Mouse (Mus musculus) macrophage (primary cell): ENCODE data around the gene Dapp1. TPM values are rescaled to one million over a fixed set of nuclear protein-coding genes. Genes with fewer than 3 reads are reported as not detected.
"Not testable (repeated sequence)": the region's sequence is repeated elsewhere in the genome, so short reads cannot be mapped to it uniquely, and the experiment has no call there.

Source experiments
- H3K27ac ChIP-seq: fragments of 350-480 bp; formaldehyde crosslinking; 2 replicates; pipeline ENCODE4 v1.9.0; 2021
- H3K36me3 ChIP-seq: fragments of 350-480 bp; formaldehyde crosslinking; 2 replicates; pipeline ENCODE4 v1.9.0; 2021; ENCODE audit errors: inconsistent target
- H3K4me3 ChIP-seq: fragments of 350-480 bp; formaldehyde crosslinking; 2 replicates; pipeline ENCODE4 v1.9.0; 2021; ENCODE audit errors: inconsistent target
- H3K79me2 ChIP-seq: fragments of 350-480 bp; formaldehyde crosslinking; 2 replicates; pipeline ENCODE4 v1.9.0; 2021; ENCODE audit errors: inconsistent target
- WGBS: methylation state at CpG from one replicate; pipeline ENCODE4 v1.1.7; 2026; ENCODE audit warnings: inconsistent platforms; ENCODE audit not compliant: missing documents; 5-methylcytosine and 5-hydroxymethylcytosine counted together
- polyA plus RNA-seq: library from polyadenylated mRNA; stranded (reverse); fragments of 250-400 nt; gene quantifications from 3 replicates; pipeline ENCODE4 v1.2.4, GENCODE M21; 2018; ENCODE audit warnings: inconsistent platforms

Dapp1 gene
- polyA plus RNA-seq, 1 experiment from 2014 or later, result 10.8 TPM

GRCm38 (mm10) chr3:137954256-137954916 is 27.0 kb downstream of the Dapp1 start:
- WGBS, result 75% methylated on average over 23 of the region's 23 CpGs
- Histone ChIP-seq H3K79me2 (no peaks in the 10 kb centered on the region), H3K4me3 (no peak overlapping the region), H3K36me3 (no peaks in the 10 kb centered on the region), H3K27ac (peak overlapping the region; percentile 85)

GRCm38 (mm10) chr3:137952914-137953880 is 28.1 kb downstream of the Dapp1 start:
- WGBS, result 8% methylated on average over 14 of the region's 14 CpGs
- H3K79me2 ChIP-seq, result no peaks in the 10 kb centered on the region
- H3K36me3 ChIP-seq, result no peaks in the 10 kb centered on the region
- H3K4me3 ChIP-seq, result no peak overlapping the region
- H3K27ac ChIP-seq, result peak overlapping the region; percentile 85

GRCm38 (mm10) chr3:137952225-137952913 is 29.0 kb downstream of the Dapp1 start:
- no peak overlapping the region for H3K4me3 ChIP-seq
- no peaks in the 10 kb centered on the region for H3K36me3 ChIP-seq
- WGBS, result 0% methylated on average over 4 of the region's 4 CpGs
- H3K27ac ChIP-seq, result peak overlapping the region; percentile 85
- H3K79me2 ChIP-seq, result no peaks in the 10 kb centered on the region

- H3K36me3 ChIP-seq, result no peaks in the 10 kb centered on the region
- peak overlapping the region; percentile 85 for H3K27ac ChIP-seq
- WGBS, result 47% methylated on average over 7 of the region's 7 CpGs
- H3K79me2 ChIP-seq, result no peaks in the 10 kb centered on the region
- H3K4me3 ChIP-seq, result no peak overlapping the region
Measured at GRCm38 (mm10) chr3:137951819-137952218, 29.5 kb downstream of the Dapp1 start.

- H3K79me2 ChIP-seq, H3K4me3 ChIP-seq, H3K36me3 ChIP-seq: not testable (repeated sequence)
- H3K27ac ChIP-seq, result peak overlapping the region; percentile 85
- WGBS, result 92% methylated on average over 3 of the region's 3 CpGs
Measured at GRCm38 (mm10) chr3:137951302-137951701, 30.0 kb downstream of the Dapp1 start.

- Histone ChIP-seq H3K27ac (peak overlapping the region; percentile 21), H3K79me2 (no peaks in the 10 kb centered on the region), H3K36me3 (no peaks in the 10 kb centered on the region), H3K4me3 (no peak overlapping the region)
- WGBS, result 68% methylated on average over 10 of the region's 10 CpGs
Measured at GRCm38 (mm10) chr3:137950191-137950885, 31.0 kb downstream of the Dapp1 start.

- peak overlapping the region; percentile 34 for H3K27ac ChIP-seq
- peaks cover 8% of the 10 kb centered on the region; the same call in 1 of the 2 replicates for H3K79me2 ChIP-seq
- H3K4me3 ChIP-seq, result no peak overlapping the region
- no peaks in the 10 kb centered on the region for H3K36me3 ChIP-seq
- WGBS, result 0% methylated on average over 4 of the region's 4 CpGs
Measured at GRCm38 (mm10) chr3:137947525-137947924, 33.8 kb downstream of the Dapp1 start.

- Histone ChIP-seq H3K27ac (peak overlapping the region; percentile 34), H3K79me2 (peaks cover 8% of the 10 kb centered on the region; the same call in 1 of the 2 replicates), H3K36me3 (no peaks in the 10 kb centered on the region), H3K4me3 (no peak overlapping the region)
- WGBS, result 64% methylated on average over 3 of the region's 3 CpGs
Measured at GRCm38 (mm10) chr3:137946827-137947226, 34.5 kb downstream of the Dapp1 start.

- Histone ChIP-seq H3K4me3 (no peak overlapping the region), H3K27ac (no peak overlapping the region), H3K36me3 (no peaks in the 10 kb centered on the region), H3K79me2 (peaks cover 8% of the 10 kb centered on the region; the same call in 1 of the 2 replicates)
- WGBS, result 96% methylated on average over 6 of the region's 6 CpGs
Measured at GRCm38 (mm10) chr3:137943737-137944154, 37.6 kb downstream of the Dapp1 start.

GRCm38 (mm10) chr3:137942098-137942622 is 39.2 kb downstream of the Dapp1 start:
- 86% methylated on average over 12 of the region's 12 CpGs for WGBS
- no peak overlapping the region for H3K4me3 ChIP-seq
- H3K79me2 ChIP-seq, result peaks cover 8% of the 10 kb centered on the region; the same call in 1 of the 2 replicates
- H3K27ac ChIP-seq, result no peak overlapping the region
- H3K36me3 ChIP-seq, result peaks cover 4% of the 10 kb centered on the region

- Histone ChIP-seq H3K4me3 (no peak overlapping the region), H3K27ac (no peak overlapping the region), H3K79me2 (peaks cover 8% of the 10 kb centered on the region; the same call in 1 of the 2 replicates), H3K36me3 (peaks cover 8% of the 10 kb centered on the region)
Measured at GRCm38 (mm10) chr3:137941555-137941954, 39.8 kb downstream of the Dapp1 start.

GRCm38 (mm10) chr3:137940757-137941156 is 40.6 kb downstream of the Dapp1 start:
- Histone ChIP-seq H3K4me3 (no peak overlapping the region), H3K27ac (no peak overlapping the region), H3K79me2 (peaks cover 8% of the 10 kb centered on the region; the same call in 1 of the 2 replicates), H3K36me3 (peaks cover 8% of the 10 kb centered on the region)
- WGBS, result 89% methylated on average over 4 of the region's 4 CpGs

GRCm38 (mm10) chr3:137938608-137939007 is 42.7 kb downstream of the Dapp1 start:
- H3K27ac ChIP-seq, result no peak overlapping the region
- peaks cover 8% of the 10 kb centered on the region for H3K36me3 ChIP-seq
- 86% methylated on average over 6 of the region's 6 CpGs for WGBS
- H3K79me2 ChIP-seq, result no peaks in the 10 kb centered on the region; the same call in 1 of the 2 replicates
- H3K4me3 ChIP-seq, result no peak overlapping the region

GRCm38 (mm10) chr3:137936541-137936940 is 44.8 kb downstream of the Dapp1 start:
- no peaks in the 10 kb centered on the region for H3K79me2 ChIP-seq
- WGBS, result 88% methylated on average over 6 of the region's 6 CpGs
- no peak overlapping the region for H3K4me3 ChIP-seq
- H3K27ac ChIP-seq, result no peak overlapping the region
- H3K36me3 ChIP-seq, result peaks cover 21% of the 10 kb centered on the region
